Mouse (Mus musculus): ENCODE data around the gene Pbx4. TPM values are rescaled to one million over a fixed set of nuclear protein-coding genes. Genes with fewer than 3 reads are reported as not detected.

Pbx4 gene
- 1.8 and 2.0 TPM in 2 replicates for polyA plus RNA-seq (2015; fragmentation: Nextera tagmentation; extraction: Ambion mirVana)

DNA sequence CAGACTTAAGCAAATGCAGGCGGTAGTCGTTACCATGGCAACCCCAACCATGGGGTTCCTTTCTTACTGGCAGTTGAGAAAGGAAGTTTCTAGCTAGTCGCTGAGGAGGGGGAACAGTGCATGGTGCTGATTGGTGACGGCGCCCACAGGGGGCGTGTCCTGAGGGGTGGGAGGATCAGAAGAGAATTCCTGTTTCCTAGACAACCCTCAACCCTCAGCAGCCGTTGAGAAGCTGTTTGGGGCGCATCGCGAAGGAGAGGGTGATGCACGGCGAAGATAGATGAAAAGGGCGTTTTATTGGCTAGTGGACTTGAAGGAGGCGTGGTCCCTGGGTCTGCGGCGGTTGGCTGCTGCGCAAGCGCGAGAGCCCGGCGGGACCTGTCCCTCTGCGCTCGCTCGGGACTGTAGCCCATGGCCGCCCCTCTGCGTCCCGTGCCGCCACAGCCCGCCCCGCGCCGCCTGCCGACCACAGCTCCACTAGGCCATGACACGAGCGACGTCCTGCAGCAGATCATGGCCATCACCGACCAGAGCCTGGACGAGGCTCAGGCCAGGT lies at the start of gene Pbx4:
Gene Pbx4 (plus strand): TSS at position 194 of the 556 bp plus-strand sequence.
- peak within 1 kb of the TSS; percentile 30; the same call in 1 of the 2 replicates for H3K27ac ChIP-seq (ENCODE audit: low read length)
- no peaks in the 10 kb centered on the region for H3K27me3 ChIP-seq (ENCODE audit: control insufficient read depth, insufficient read depth, low read depth, low read length)
- no peaks in the 10 kb centered on the region for H3K36me3 ChIP-seq (ENCODE audit: control insufficient read depth, insufficient read depth)
- 1% methylated on average over 38 of the region's 38 CpGs for WGBS (ENCODE audit: insufficient replicate concordance)
- peaks cover 14% of the 10 kb centered on the region for H3K4me1 ChIP-seq (ENCODE audit: control insufficient read depth, low read depth, low read length)
- H3K4me2 ChIP-seq (ENCODE audit: low read depth, low read length), result peak within 1 kb of the TSS; percentile 98
- H3K9me3 ChIP-seq (replicated peaks; ENCODE audit: control insufficient read depth, low read length), result no peaks in the 10 kb centered on the region
- ATAC-seq (ENCODE audit: low read depth), result peak; percentile 91
- peak within 1 kb of the TSS; percentile 72 for H3K4me3 ChIP-seq (ENCODE audit: low read depth, low read length)
- peak within 1 kb of the TSS; percentile 71 for H3K9ac ChIP-seq (ENCODE audit: low read depth, low read length)

DNA sequence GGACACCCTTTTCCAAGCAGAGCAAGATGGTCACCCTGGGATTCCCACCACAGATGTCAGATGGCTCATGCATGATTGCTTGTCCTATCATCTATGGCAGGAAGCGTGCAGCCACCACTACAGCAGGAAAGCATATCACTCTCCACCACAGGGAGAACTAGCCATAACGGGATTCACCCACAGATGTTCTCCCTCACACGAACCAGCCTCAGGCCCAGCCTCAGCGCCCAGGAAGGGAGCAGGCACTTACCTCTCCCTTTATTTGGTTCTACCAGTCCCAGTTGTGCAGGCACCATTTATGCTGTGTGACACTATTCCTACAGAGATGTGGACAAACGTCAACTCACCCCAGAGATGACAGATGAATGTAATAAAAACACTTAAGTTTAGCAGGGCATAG lies 43.2 kb upstream of the Pbx4 start:
- no peak overlapping the region for H3K9ac ChIP-seq (ENCODE audit: low read depth, low read length)
- no peak overlapping the region for H3K4me2 ChIP-seq (ENCODE audit: low read depth, low read length)
- no peak overlapping the region for H3K27ac ChIP-seq (ENCODE audit: low read length)

DNA sequence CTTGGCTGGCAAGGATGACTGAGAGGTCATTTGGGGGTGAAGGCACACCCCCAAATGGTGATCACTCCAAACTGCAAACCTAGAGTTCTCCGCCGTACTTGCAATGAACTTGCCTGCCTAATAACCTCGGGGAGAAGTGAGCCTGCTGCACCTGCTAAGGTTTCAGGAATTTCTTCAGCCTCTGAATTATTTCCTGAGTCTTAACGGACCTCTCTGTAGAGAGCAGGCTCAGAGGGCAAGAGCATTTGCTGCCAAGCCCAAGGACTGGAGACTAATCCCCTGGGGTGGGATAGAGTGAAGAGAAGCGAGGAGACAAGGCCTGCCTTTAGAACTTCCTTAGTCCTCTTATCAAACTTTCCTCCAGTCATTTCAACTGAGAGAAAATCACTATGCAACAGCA lies 42.6 kb upstream of the Pbx4 start:
- peaks cover 13% of the 10 kb centered on the region for H3K36me3 ChIP-seq (ENCODE audit: control insufficient read depth, insufficient read depth)
- 43% methylated on average over 5 of the region's 5 CpGs for WGBS (ENCODE audit: insufficient replicate concordance)
- H3K4me1 ChIP-seq (ENCODE audit: control insufficient read depth, low read depth, low read length), result peaks cover 23% of the 10 kb centered on the region
- H3K27ac ChIP-seq (ENCODE audit: low read length), result no peak overlapping the region; the same call in 1 of the 2 replicates
- no peaks in the 10 kb centered on the region for H3K9me3 ChIP-seq (replicated peaks; ENCODE audit: control insufficient read depth, low read length)
- ATAC-seq (ENCODE audit: low read depth), result no peak
- H3K4me3 ChIP-seq (ENCODE audit: low read depth, low read length), result peak overlapping the region; percentile 100
- H3K9ac ChIP-seq (ENCODE audit: low read depth, low read length), result peak overlapping the region; percentile 1; the same call in 1 of the 2 replicates
- H3K4me2 ChIP-seq (ENCODE audit: low read depth, low read length), result peak overlapping the region; percentile 79
- H3K27me3 ChIP-seq (ENCODE audit: control insufficient read depth, insufficient read depth, low read depth, low read length), result no peaks in the 10 kb centered on the region

More for the DNA sequence above, 43.2 kb upstream of the Pbx4 start:
- ATAC-seq (ENCODE audit: low read depth), result no peak
- Histone ChIP-seq H3K9me3 (replicated peaks; ENCODE audit: control insufficient read depth, low read length) (no peaks in the 10 kb centered on the region), H3K36me3 (ENCODE audit: control insufficient read depth, insufficient read depth) (peaks cover 7% of the 10 kb centered on the region), H3K27me3 (ENCODE audit: control insufficient read depth, insufficient read depth, low read depth, low read length) (no peaks in the 10 kb centered on the region), H3K4me1 (ENCODE audit: control insufficient read depth, low read depth, low read length) (peaks cover 23% of the 10 kb centered on the region), H3K4me3 (ENCODE audit: low read depth, low read length) (no peak overlapping the region)
- WGBS (ENCODE audit: insufficient replicate concordance), result 34% methylated on average over 5 of the region's 5 CpGs

DNA sequence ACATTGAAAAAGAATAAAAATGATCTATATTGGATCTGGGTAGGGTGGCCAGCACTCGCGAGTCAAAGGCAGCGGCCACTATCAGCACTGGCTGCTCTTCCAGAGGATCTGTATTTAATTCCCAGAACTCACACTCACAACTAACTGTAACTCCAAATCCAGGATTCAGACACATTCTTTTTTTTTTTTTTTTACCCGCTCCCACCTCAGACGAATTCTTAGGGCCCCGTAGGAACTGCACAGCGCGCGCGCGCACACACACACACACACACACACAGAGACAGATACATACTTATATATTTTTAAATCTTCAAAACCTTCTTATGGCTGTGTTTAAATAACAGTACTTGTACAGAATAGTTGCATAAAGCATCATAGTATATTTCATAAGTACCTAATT lies 41.9 kb upstream of the Pbx4 start:
- ATAC-seq (ENCODE audit: low read depth), result no peak
- H3K9me3 ChIP-seq (replicated peaks; ENCODE audit: control insufficient read depth, low read length), result no peaks in the 10 kb centered on the region
- peak overlapping the region; percentile 94 for H3K9ac ChIP-seq (ENCODE audit: low read depth, low read length)
- WGBS (ENCODE audit: insufficient replicate concordance), result 10% methylated on average over 11 of the region's 11 CpGs
- H3K4me3 ChIP-seq (ENCODE audit: low read depth, low read length), result peak overlapping the region; percentile 100
- H3K4me2 ChIP-seq (ENCODE audit: low read depth, low read length), result peak overlapping the region; percentile 79
- H3K36me3 ChIP-seq (ENCODE audit: control insufficient read depth, insufficient read depth), result peaks cover 19% of the 10 kb centered on the region
- peaks cover 23% of the 10 kb centered on the region for H3K4me1 ChIP-seq (ENCODE audit: control insufficient read depth, low read depth, low read length)
- H3K27ac ChIP-seq (ENCODE audit: low read length), result peak overlapping the region; percentile 100
- no peaks in the 10 kb centered on the region for H3K27me3 ChIP-seq (ENCODE audit: control insufficient read depth, insufficient read depth, low read depth, low read length)

DNA sequence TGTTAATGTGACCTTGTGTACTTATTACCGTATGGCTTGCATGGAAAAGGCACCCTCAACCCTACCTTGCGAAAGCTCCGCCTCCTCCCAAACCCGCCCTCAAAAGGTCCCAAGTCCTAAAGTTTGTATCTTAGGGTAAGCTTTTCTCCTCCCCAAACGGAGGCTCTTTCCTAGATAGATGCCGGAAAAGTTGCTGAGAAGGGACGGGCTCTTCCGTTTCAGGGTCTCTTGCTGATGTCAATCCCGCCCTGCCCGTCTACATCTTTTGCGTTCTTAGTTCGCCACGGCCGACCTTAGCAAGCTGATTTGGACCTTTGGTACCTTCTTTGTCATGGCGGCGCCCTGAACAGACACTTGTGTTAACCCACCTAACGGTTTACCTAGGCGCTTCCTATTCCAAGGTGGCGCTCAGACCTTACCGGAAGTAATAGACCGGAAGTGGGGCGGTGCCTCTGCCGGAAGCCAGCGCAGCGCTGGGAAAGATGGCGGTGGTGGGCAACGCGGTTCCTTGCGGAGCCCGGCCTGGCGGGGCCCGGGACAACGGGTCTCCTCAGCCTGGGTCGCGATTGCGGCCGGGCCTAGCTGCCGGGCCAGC lies 41.4 kb upstream of the Pbx4 start, which contains the start of the genes Atp13a1 and Zfp866:
Gene Atp13a1 (plus strand): TSS at position 391 of the 595 bp plus-strand sequence.
Gene Zfp866 (minus strand): TSS at position 406 of the 595 bp plus-strand sequence.
- peaks cover 19% of the 10 kb centered on the region for H3K36me3 ChIP-seq (ENCODE audit: control insufficient read depth, insufficient read depth)
- H3K4me1 ChIP-seq (ENCODE audit: control insufficient read depth, low read depth, low read length), result peaks cover 23% of the 10 kb centered on the region
- peak within 1 kb of the TSS; percentile 85 for H3K4me2 ChIP-seq (ENCODE audit: low read depth, low read length)
- H3K27me3 ChIP-seq (ENCODE audit: control insufficient read depth, insufficient read depth, low read depth, low read length), result no peaks in the 10 kb centered on the region
- ATAC-seq (ENCODE audit: low read depth), result peak; percentile 94
- peak within 1 kb of the TSS; percentile 100 for H3K27ac ChIP-seq (ENCODE audit: low read length)
- no peaks in the 10 kb centered on the region for H3K9me3 ChIP-seq (replicated peaks; ENCODE audit: control insufficient read depth, low read length)
- peak within 1 kb of the TSS; percentile 100 for H3K4me3 ChIP-seq (ENCODE audit: low read depth, low read length)
- H3K9ac ChIP-seq (ENCODE audit: low read depth, low read length), result peak within 1 kb of the TSS; percentile 94
- under 1% methylated on average over 38 of the region's 38 CpGs for WGBS (ENCODE audit: insufficient replicate concordance)

DNA sequence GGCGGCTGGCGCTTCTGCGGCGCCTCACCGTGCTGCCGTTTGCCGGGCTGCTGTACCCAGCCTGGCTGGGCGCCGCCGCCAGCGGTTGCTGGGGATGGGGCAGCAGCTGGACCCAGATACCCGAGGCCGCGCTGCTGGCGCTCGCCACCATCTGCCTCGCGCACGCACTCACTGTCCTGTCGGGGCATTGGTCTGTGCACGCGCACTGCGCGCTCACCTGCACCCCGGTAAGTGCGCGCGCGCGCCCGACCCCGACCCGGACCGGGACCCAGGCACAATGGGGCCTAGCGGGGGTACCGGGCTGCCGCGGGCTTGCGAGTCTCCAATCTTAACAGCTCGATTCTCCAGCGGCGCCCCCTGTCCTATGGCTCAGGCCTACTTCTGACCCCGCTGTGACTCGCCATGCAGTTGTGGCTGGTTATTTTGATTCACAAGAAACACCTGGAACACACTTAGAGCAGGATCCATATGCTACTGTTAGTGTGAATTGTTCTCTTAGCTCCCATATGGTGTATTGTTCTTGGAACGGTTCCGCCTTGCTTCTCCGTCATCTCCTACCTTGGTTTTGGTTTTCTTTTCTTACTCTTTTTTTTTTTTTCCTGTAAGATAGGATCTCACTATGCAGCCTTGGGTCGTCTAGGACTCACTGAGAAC lies 40.7 kb upstream of the Pbx4 start:
- H3K9ac ChIP-seq (ENCODE audit: low read depth, low read length), result peak overlapping the region; percentile 94
- H3K27ac ChIP-seq (ENCODE audit: low read length), result peak overlapping the region; percentile 100
- H3K36me3 ChIP-seq (ENCODE audit: control insufficient read depth, insufficient read depth), result peaks cover 21% of the 10 kb centered on the region
- H3K4me3 ChIP-seq (ENCODE audit: low read depth, low read length), result peak overlapping the region; percentile 100
- H3K9me3 ChIP-seq (replicated peaks; ENCODE audit: control insufficient read depth, low read length), result no peaks in the 10 kb centered on the region
- peak; percentile 63 for ATAC-seq (ENCODE audit: low read depth)
- peaks cover 23% of the 10 kb centered on the region for H3K4me1 ChIP-seq (ENCODE audit: control insufficient read depth, low read depth, low read length)
- no peaks in the 10 kb centered on the region for H3K27me3 ChIP-seq (ENCODE audit: control insufficient read depth, insufficient read depth, low read depth, low read length)
- peak overlapping the region; percentile 85 for H3K4me2 ChIP-seq (ENCODE audit: low read depth, low read length)
- WGBS (ENCODE audit: insufficient replicate concordance), result 0% methylated on average over 48 of the region's 48 CpGs

DNA sequence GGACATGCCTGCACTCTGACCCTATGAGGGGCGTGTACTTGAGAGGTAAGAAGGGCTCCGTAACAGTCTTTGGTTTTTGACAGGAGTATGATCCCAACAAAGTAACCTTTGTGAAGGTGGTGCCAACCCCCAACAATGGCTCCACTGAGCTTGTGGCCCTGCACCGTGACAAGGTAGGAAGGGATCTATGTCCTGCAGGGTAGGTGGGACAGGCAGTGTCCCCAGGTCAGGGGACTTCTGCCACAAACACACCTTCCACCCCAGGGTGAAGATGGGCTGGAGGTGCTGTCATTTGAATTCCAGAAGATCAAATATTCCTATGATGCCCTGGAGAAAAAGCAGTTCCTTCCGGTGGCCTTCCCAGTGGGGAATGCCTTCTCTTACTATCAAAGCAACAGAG lies 38.6 kb upstream of the Pbx4 start:
- Histone ChIP-seq H3K4me2 (ENCODE audit: low read depth, low read length) (no peak overlapping the region), H3K9me3 (replicated peaks; ENCODE audit: control insufficient read depth, low read length) (no peaks in the 10 kb centered on the region), H3K4me1 (ENCODE audit: control insufficient read depth, low read depth, low read length) (peaks cover 23% of the 10 kb centered on the region), H3K4me3 (ENCODE audit: low read depth, low read length) (no peak overlapping the region), H3K9ac (ENCODE audit: low read depth, low read length) (no peak overlapping the region), H3K27ac (ENCODE audit: low read length) (no peak overlapping the region), H3K36me3 (ENCODE audit: control insufficient read depth, insufficient read depth) (peaks cover 40% of the 10 kb centered on the region), H3K27me3 (ENCODE audit: control insufficient read depth, insufficient read depth, low read depth, low read length) (no peaks in the 10 kb centered on the region)
- no peak for ATAC-seq (ENCODE audit: low read depth)
- WGBS (ENCODE audit: insufficient replicate concordance), result 92% methylated on average over 4 of the region's 4 CpGs

DNA sequence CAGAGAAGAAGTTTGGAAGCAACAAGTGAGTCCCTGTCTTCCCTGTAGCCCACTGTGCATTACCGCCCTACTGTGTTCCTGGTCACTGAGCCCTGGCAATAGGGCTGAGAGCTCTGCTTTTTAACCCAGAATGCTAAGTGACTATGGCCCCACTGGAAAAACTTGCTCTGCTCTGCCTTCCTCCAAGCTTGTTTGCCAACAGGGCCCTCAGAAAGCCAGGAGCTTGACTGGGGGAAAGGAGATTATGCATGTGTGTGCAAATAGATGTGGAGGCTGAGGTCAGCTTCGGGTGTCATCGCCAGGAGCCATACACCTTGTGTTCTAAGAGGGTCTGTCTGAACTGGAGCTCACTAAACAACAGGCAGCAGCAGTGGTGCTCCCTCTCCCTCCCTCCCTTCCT lies 38.2 kb upstream of the Pbx4 start:
- Histone ChIP-seq H3K27ac (ENCODE audit: low read length) (no peak overlapping the region), H3K4me2 (ENCODE audit: low read depth, low read length) (no peak overlapping the region), H3K4me3 (ENCODE audit: low read depth, low read length) (no peak overlapping the region), H3K9ac (ENCODE audit: low read depth, low read length) (no peak overlapping the region), H3K4me1 (ENCODE audit: control insufficient read depth, low read depth, low read length) (peaks cover 22% of the 10 kb centered on the region), H3K27me3 (ENCODE audit: control insufficient read depth, insufficient read depth, low read depth, low read length) (no peaks in the 10 kb centered on the region), H3K9me3 (replicated peaks; ENCODE audit: control insufficient read depth, low read length) (no peaks in the 10 kb centered on the region), H3K36me3 (ENCODE audit: control insufficient read depth, insufficient read depth) (peaks cover 43% of the 10 kb centered on the region)
- ATAC-seq (ENCODE audit: low read depth), result no peak
- 78% methylated on average over 3 of the region's 3 CpGs for WGBS (ENCODE audit: insufficient replicate concordance)

DNA sequence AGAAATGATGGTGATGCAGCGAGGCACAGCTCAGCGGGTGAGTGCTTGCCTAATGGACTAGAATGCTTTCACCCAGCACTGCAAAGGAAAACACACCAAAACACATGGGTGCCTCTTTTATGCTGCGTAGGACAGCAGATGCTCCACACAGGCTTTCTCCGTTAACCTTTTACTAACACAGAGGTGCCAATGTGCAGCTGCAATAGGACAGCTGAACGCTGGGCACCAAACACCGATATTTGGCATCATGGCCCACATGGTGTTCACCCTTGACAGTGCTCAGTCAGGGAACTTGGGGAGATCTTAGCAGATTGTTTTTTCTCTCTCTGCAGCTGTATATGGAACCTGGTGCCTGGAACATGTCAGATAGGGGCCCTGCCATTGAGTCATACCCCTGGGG lies 37.4 kb upstream of the Pbx4 start:
- 86% methylated on average over 6 of the region's 6 CpGs for WGBS (ENCODE audit: insufficient replicate concordance)
- Histone ChIP-seq H3K27me3 (ENCODE audit: control insufficient read depth, insufficient read depth, low read depth, low read length) (no peaks in the 10 kb centered on the region), H3K4me1 (ENCODE audit: control insufficient read depth, low read depth, low read length) (peaks cover 15% of the 10 kb centered on the region), H3K27ac (ENCODE audit: low read length) (no peak overlapping the region), H3K9me3 (replicated peaks; ENCODE audit: control insufficient read depth, low read length) (no peaks in the 10 kb centered on the region), H3K4me2 (ENCODE audit: low read depth, low read length) (no peak overlapping the region), H3K4me3 (ENCODE audit: low read depth, low read length) (no peak overlapping the region), H3K9ac (ENCODE audit: low read depth, low read length) (no peak overlapping the region), H3K36me3 (ENCODE audit: control insufficient read depth, insufficient read depth) (peaks cover 51% of the 10 kb centered on the region)
- no peak for ATAC-seq (ENCODE audit: low read depth)
